18 mouse cellular contexts compared by ENCODE assay signal in genomic region chr2:150995324-150995723, GRCm38 (mm10).
"Had no signal": no experiment of that assay in that cellular context is flagged by ENCODE, and none has a peak within 500 bp of the region (broad histone marks: within the 10 kb centered on the region; RNA-seq: fewer than 3 reads in every experiment).

No protein-coding gene starts in this region.

- H3K4me3 ChIP-seq: liver, embryonic 15.5 days; lung, embryonic 15.5 days; midbrain, embryonic 10.5 days; midbrain, embryonic 12.5 days; myocyte; neural tube, embryonic 13.5 days; neural tube, embryonic 15.5 days; stomach, embryonic 15.5 days had no signal

- H3K9me3 ChIP-seq: liver, embryonic 15.5 days; lung, embryonic 15.5 days; midbrain, embryonic 10.5 days; midbrain, embryonic 12.5 days; neural tube, embryonic 13.5 days; neural tube, embryonic 15.5 days; stomach, embryonic 15.5 days had no signal

- ATAC-seq: liver, postnatal 0 days; lung, postnatal 0 days; midbrain, embryonic 16.5 days had no signal

- H3K36me3 ChIP-seq: liver, embryonic 15.5 days; lung, embryonic 15.5 days; midbrain, embryonic 12.5 days; neural tube, embryonic 13.5 days; neural tube, embryonic 15.5 days; stomach, embryonic 15.5 days had no signal

- DNase-seq: liver, postnatal 0 days; lung, adult 2 months; lung, postnatal 4 days; midbrain, embryonic 14.5 days; right cerebral cortex, postnatal 14 days; thymus, adult 18-20 months; thymus, postnatal 14 days; thymus, postnatal 36 days had no signal

- H3K27ac ChIP-seq: liver, embryonic 15.5 days; lung, embryonic 15.5 days; midbrain, embryonic 10.5 days; midbrain, embryonic 12.5 days; neural tube, embryonic 13.5 days; neural tube, embryonic 15.5 days; stomach, embryonic 15.5 days had no signal

- H3K9ac ChIP-seq: liver, embryonic 15.5 days; liver, postnatal 0 days; lung, embryonic 15.5 days; midbrain, embryonic 12.5 days; neural tube, embryonic 13.5 days; neural tube, embryonic 15.5 days; stomach, embryonic 15.5 days had no signal

- H3K4me2 ChIP-seq: liver, embryonic 15.5 days; lung, embryonic 15.5 days; midbrain, embryonic 12.5 days; neural tube, embryonic 13.5 days; neural tube, embryonic 15.5 days; stomach, embryonic 15.5 days had no signal

- H3K4me1 ChIP-seq: lung, embryonic 15.5 days; stomach, embryonic 15.5 days had no signal

- H3K27me3 ChIP-seq: liver, embryonic 15.5 days; lung, embryonic 15.5 days; midbrain, embryonic 12.5 days; neural tube, embryonic 13.5 days; neural tube, embryonic 15.5 days; stomach, embryonic 15.5 days had no signal
